Mouse (Mus musculus): Measurements from ENCODE around the gene Ly6g5c. TPM values are rescaled to one million over a fixed set of nuclear protein-coding genes. Genes with fewer than 3 reads are reported as not detected.
A peak's percentile ranks its signal among the peaks of the same experiment; 100 is the strongest.
"Not testable (repeated sequence)": the region's sequence is repeated elsewhere in the genome, so short reads cannot be mapped to it uniquely, and the experiment has no call there.

Ly6g5c gene
- polyA plus RNA-seq, 1 experiment, result not detected

DNA sequence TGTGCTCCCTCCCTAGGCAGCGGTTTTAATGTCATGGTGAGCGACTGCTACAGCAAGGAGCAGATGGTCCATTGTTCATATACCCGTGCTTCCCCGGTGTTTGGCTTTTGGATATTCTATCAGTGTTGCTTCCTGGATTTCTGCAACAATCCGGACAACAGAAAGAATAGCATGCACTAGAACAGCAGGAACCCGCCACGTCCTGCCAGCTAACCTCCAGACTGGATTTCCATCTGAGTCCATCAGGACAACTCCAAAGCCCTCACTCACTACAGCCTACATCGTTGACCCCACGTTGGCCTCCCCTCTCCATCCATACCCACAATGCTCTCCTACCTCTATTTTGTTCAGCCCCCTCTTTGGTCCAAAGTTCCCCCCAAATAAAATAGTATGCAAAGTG lies 3.7 kb downstream of the Ly6g5c start:
- Histone ChIP-seq H3K4me1 (ENCODE audit: control insufficient read depth, insufficient read depth, low read length) (no peaks in the 10 kb centered on the region), H3K4me3 (ENCODE audit: insufficient read depth, low read depth, low read length) (no peak overlapping the region), H3K27ac (ENCODE audit: insufficient read depth, low read depth, low read length) (no peak overlapping the region), H3K36me3 (ENCODE audit: control insufficient read depth, insufficient read depth, low read length) (no peaks in the 10 kb centered on the region), H3K27me3 (replicated peaks; ENCODE audit: control insufficient read depth, insufficient read depth, low read length) (no peaks in the 10 kb centered on the region)
- WGBS, result 72% methylated on average over 9 of the region's 9 CpGs
- TF ChIP-seq CTCF (conservative IDR thresholded peaks at IDR 0.05; ENCODE audit: insufficient read depth, insufficient read length, low read depth, low read length) (no peak), POLR2A (IDR thresholded peaks at IDR 0.05; ENCODE audit: low read depth, low read length) (no peak)
- no peak for DNase-seq

DNA sequence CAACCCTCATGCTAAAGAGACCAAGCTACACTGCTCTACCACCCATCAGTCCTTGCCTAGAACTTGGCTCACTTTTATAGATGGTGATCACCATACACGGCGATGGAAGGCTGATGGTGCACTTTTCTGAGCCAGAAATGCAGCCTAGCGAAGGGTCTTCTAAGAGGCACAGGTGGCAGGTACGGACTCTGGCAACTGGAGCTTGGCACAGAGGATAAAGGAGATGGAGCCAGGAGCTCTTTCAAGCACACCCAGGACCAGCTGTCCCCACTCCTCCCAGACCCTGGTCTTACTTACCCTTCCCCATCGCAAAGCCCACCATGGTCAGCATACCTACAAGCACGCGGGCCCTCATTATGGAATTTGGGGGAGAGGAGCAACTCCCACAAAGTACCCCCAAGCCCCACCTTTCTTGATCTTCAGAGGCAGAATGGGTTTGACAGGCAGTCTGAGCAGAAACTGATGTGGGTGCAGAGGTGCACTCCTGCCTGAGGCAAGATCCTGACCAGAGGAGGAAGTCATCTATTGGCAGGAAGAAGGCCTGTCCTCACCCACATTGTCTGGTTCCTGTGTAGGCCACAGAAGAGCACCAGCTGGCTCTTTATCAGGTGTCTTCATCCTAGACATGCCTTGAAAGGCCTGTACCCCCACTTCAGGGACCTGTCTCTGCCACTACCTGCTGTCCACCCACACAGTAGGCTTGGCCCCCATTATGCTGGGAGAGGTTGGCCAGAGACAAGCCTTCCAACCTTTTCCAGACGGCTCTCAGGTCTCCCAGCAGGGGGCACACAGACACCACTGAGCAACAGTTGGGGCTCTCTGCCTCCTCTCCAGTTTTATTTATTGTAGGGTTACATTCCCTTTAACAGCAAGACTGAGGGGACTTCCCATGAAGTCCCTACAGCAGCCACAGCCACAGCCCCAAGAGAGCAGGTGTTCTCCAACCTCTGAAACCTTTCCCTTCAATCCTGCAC lies 7.3 kb downstream of the Ly6g5c start, which contains the start of gene Ly6g5b:
Gene Ly6g5b, minus strand, starts transcription at position 383 of the 974 bp plus-strand sequence.
- Histone ChIP-seq H3K4me1 (ENCODE audit: control insufficient read depth, insufficient read depth, low read length) (peaks cover 3% of the 10 kb centered on the region; the same call in 1 of the 2 replicates), H3K36me3 (ENCODE audit: control insufficient read depth, insufficient read depth, low read length) (peaks cover 3% of the 10 kb centered on the region; the same call in 1 of the 2 replicates), H3K27me3 (replicated peaks; ENCODE audit: control insufficient read depth, insufficient read depth, low read length) (no peaks in the 10 kb centered on the region), H3K4me3 (ENCODE audit: insufficient read depth, low read depth, low read length) (no peak within 1 kb of the TSS), H3K27ac (ENCODE audit: insufficient read depth, low read depth, low read length) (no peak within 1 kb of the TSS)
- TF ChIP-seq CTCF (conservative IDR thresholded peaks at IDR 0.05; ENCODE audit: insufficient read depth, insufficient read length, low read depth, low read length) (peak; percentile 51), POLR2A (IDR thresholded peaks at IDR 0.05; ENCODE audit: low read depth, low read length) (no peak)
- 82% methylated on average over 8 of the region's 8 CpGs for WGBS
- peak; percentile 45 for DNase-seq

DNA sequence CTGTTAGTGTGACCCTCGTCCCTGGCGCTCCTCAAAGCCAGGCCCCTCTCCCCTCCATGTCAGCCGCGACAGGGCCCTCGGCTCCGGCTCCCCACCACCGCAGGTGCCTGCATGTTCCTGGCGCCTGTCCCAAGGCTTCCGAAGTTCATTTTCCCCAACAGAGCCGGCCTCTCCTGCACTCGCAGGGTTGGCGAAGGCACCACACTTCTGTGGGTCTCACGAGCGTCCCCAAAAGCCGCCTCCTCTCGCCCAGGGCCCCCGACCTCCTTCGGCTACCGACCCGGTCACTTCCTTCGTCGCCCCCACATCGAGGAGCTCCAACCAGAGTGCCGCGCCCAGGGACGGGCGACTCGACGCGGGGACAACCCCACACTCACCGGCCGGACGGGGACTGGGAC lies 12.7 kb downstream of the Ly6g5c start:
- peak overlapping the region; percentile 84 for H3K4me3 ChIP-seq (ENCODE audit: insufficient read depth, low read depth, low read length)
- H3K36me3 ChIP-seq (ENCODE audit: control insufficient read depth, insufficient read depth, low read length), result peaks cover 3% of the 10 kb centered on the region; the same call in 1 of the 2 replicates
- peak overlapping the region; percentile 64 for H3K27ac ChIP-seq (ENCODE audit: insufficient read depth, low read depth, low read length)
- no peak for TF ChIP-seq CTCF (conservative IDR thresholded peaks at IDR 0.05; ENCODE audit: insufficient read depth, insufficient read length, low read depth, low read length)
- no peak for TF ChIP-seq POLR2A (IDR thresholded peaks at IDR 0.05; ENCODE audit: low read depth, low read length)
- H3K4me1 ChIP-seq (ENCODE audit: control insufficient read depth, insufficient read depth, low read length), result peaks cover 14% of the 10 kb centered on the region; the same call in 1 of the 2 replicates
- peak; percentile 66 for DNase-seq
- 1% methylated on average over 33 of the region's 33 CpGs for WGBS
- H3K27me3 ChIP-seq (replicated peaks; ENCODE audit: control insufficient read depth, insufficient read depth, low read length), result no peaks in the 10 kb centered on the region

DNA sequence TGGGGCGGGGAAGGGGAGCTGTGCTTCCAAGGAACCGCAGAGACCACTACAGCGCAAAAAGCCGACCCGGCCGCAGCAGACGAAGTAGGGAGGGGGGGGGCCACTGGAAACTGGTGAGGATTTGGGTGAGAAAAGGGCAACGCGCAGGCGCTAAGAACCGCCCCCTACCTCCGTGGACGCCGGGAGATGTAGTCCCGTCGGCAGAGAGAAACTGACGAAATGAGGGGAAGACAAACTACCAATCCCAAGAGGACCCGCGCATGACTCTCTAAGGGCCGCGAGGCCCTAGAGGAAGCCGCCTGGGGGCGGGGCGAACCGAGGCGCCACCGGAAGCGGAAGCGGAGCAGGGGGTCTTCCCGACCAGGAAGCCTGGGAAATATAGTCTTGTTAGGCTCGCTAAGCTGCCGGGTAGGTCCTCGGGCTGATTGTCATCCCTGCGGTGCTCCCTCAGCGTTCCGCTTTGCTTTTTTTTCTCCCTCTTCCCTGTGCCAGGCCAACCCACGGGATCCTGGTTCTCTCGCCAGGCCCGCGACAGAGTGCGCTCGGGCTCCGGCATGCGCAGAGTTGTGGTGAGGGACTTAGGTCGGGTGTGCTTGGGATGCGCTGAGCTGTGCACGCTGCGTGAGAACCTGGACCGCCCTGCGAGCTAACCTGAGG lies 13.2 kb downstream of the Ly6g5c start, which contains the start of gene Gpank1:
Gene Gpank1, plus strand, starts transcription at position 313 of the 657 bp plus-strand sequence.
- DNase-seq, result peak; percentile 99
- WGBS, result under 1% methylated on average over 50 of the region's 50 CpGs
- peaks cover 3% of the 10 kb centered on the region; the same call in 1 of the 2 replicates for H3K36me3 ChIP-seq (ENCODE audit: control insufficient read depth, insufficient read depth, low read length)

DNA sequence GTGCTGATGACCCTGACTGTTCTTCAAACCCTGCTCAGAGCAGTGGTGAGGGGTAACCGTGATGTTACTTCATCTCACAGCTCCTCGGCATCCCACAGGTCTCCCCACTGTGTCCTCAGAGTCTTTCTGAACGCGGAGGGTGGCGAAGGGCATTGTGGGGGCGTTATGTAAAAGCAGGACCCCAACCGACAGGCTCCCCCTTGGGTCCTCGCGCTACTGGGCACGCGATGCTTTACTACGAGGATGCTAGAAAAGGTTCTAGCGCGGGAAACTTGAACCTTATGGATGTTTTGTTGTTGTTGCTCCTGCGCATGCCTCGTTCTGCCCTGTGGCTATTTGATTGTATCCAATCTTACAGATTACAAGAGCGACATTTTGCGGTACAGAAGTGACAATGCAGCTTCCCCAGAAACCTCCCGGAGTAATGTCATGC lies 13.8 kb downstream of the Ly6g5c start, which contains the start of gene Csnk2b:
Gene Csnk2b, minus strand, starts transcription at position 183 of the 433 bp plus-strand sequence.
- peak within 1 kb of the TSS; percentile 70 for H3K27ac ChIP-seq (ENCODE audit: insufficient read depth, low read depth, low read length)
- peaks cover 18% of the 10 kb centered on the region; the same call in 1 of the 2 replicates for H3K4me1 ChIP-seq (ENCODE audit: control insufficient read depth, insufficient read depth, low read length)
- peaks cover 3% of the 10 kb centered on the region; the same call in 1 of the 2 replicates for H3K36me3 ChIP-seq (ENCODE audit: control insufficient read depth, insufficient read depth, low read length)
- no peaks in the 10 kb centered on the region for H3K27me3 ChIP-seq (replicated peaks; ENCODE audit: control insufficient read depth, insufficient read depth, low read length)
- under 1% methylated on average over 19 of the region's 19 CpGs for WGBS
- DNase-seq, result peak; percentile 67
- TF ChIP-seq CTCF (conservative IDR thresholded peaks at IDR 0.05; ENCODE audit: insufficient read depth, insufficient read length, low read depth, low read length) (peak; percentile 15; the same call in 1 of the 2 replicates), POLR2A (IDR thresholded peaks at IDR 0.05; ENCODE audit: low read depth, low read length) (no peak)
- H3K4me3 ChIP-seq (ENCODE audit: insufficient read depth, low read depth, low read length), result peak within 1 kb of the TSS; percentile 84

More for the DNA sequence above, 13.2 kb downstream of the Ly6g5c start, which contains the start of gene Gpank1:
- Histone ChIP-seq H3K4me1 (ENCODE audit: control insufficient read depth, insufficient read depth, low read length) (peaks cover 15% of the 10 kb centered on the region; the same call in 1 of the 2 replicates), H3K4me3 (ENCODE audit: insufficient read depth, low read depth, low read length) (peak within 1 kb of the TSS; percentile 84), H3K27me3 (replicated peaks; ENCODE audit: control insufficient read depth, insufficient read depth, low read length) (no peaks in the 10 kb centered on the region), H3K27ac (ENCODE audit: insufficient read depth, low read depth, low read length) (peak within 1 kb of the TSS; percentile 70)
- TF ChIP-seq CTCF (conservative IDR thresholded peaks at IDR 0.05; ENCODE audit: insufficient read depth, insufficient read length, low read depth, low read length), result no peak
- peak; percentile 40 for TF ChIP-seq POLR2A (IDR thresholded peaks at IDR 0.05; ENCODE audit: low read depth, low read length)

DNA sequence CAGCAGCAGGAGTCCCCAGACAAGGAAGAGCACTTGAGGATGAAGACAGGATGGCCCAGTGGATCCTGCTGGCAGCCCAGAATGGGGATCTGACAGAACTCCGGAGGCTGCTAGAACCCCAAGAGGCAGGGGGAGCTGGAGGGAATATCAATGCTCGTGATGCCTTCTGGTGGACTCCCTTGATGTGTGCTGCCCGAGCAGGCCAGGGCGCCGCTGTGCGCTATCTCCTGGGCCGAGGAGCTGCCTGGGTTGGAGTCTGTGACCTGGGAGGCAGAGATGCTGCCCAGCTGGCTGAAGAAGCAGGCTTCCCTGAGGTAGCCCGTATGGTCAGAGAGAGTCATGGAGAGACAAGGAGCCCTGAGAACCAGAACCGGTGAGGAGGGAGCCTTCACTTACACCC lies 15.2 kb downstream of the Ly6g5c start:
- not testable (repeated sequence) for DNase-seq; H3K36me3 ChIP-seq (ENCODE audit: control insufficient read depth, insufficient read depth, low read length); H3K4me3 ChIP-seq (ENCODE audit: insufficient read depth, low read depth, low read length); H3K27me3 ChIP-seq (replicated peaks; ENCODE audit: control insufficient read depth, insufficient read depth, low read length); H3K27ac ChIP-seq (ENCODE audit: insufficient read depth, low read depth, low read length)
- peaks cover 26% of the 10 kb centered on the region; the same call in 1 of the 2 replicates for H3K4me1 ChIP-seq (ENCODE audit: control insufficient read depth, insufficient read depth, low read length)
- 93% methylated on average over 9 of the region's 9 CpGs for WGBS

DNA sequence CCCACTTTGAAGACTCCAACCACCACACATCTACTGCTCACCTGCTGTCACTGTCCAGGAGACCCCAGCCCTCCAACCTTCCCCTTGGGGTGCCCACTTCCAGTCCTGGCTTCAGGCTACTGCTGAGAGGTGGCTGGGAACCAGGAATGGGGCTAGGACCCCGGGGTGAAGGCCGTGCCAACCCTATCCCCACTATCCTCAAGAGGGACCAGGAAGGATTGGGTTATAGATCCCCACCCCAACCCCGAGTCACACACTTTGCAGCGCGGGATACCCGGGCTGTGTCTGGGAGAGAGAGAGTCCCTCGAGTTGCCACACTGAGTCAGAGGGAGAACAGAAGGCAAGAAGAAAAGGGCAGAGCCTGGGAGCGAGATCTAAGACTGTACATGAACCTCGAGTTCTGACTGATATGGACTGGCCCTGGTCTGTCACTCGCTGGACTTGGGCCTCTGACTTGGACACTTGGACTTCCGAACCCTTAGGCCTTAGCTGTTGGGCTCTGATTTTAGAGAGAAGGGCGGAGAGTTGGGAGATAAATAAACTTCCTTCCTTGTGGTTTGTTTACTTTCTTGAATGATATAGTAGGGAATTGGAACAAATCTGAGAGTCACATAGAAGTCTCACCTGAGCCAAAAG lies 16.3 kb downstream of the Ly6g5c start:
- peaks cover 26% of the 10 kb centered on the region; the same call in 1 of the 2 replicates for H3K4me1 ChIP-seq (ENCODE audit: control insufficient read depth, insufficient read depth, low read length)
- WGBS, result 80% methylated on average over 12 of the region's 12 CpGs
- not testable (repeated sequence) for H3K36me3 ChIP-seq (ENCODE audit: control insufficient read depth, insufficient read depth, low read length); H3K4me3 ChIP-seq (ENCODE audit: insufficient read depth, low read depth, low read length); H3K27me3 ChIP-seq (replicated peaks; ENCODE audit: control insufficient read depth, insufficient read depth, low read length)
- peak; percentile 62 for DNase-seq
- peak overlapping the region; percentile 21; the same call in 1 of the 2 replicates for H3K27ac ChIP-seq (ENCODE audit: insufficient read depth, low read depth, low read length)

All from kidney, adult 2 months (tissue).